Mouse (Mus musculus) heart, adult 2 months (tissue): ENCODE measurements around the gene Krt90.

Experiments used
- CTCF ChIP-seq: fragments of 200-600 bp; IDR thresholded peaks from 2 replicates; pipeline ENCODE4 v1.8.1; 2022; ENCODE audit warnings: antibody characterized with exemption, mild to moderate bottlenecking, moderate library complexity
- POLR2A ChIP-seq: fragments of 200-500 bp; IDR thresholded peaks from 2 replicates; pipeline ENCODE4 v1.6.1; 2011; ENCODE audit warnings: mild to moderate bottlenecking, low read depth, low read length, control low read depth; ENCODE audit not compliant: insufficient read depth

GRCm38 (mm10) chr15:101542543-101542942, 20.2 kb downstream of the Krt90 start:
- TF ChIP-seq CTCF (no peak), POLR2A (no peak)
